In genomic region chr9:21165952-21166451, GRCm38 (mm10) we compare ENCODE assay signal across 8 mouse cellular contexts. TPM values are rescaled to one million over a fixed set of nuclear protein-coding genes. Genes with fewer than 3 reads are reported as not detected.
DNase-seq lines count a peak whose midpoint lies in the region; ATAC-seq and TF ChIP-seq lines count a peak whose summit lies in the region.

No protein-coding gene starts in this region.

- H3K4me1 ChIP-seq in forebrain, embryonic 16.5 days (replicated peaks; ENCODE audit: control insufficient read depth, insufficient read depth, low read length) = peaks cover 30% of the 10 kb centered on the region
- 0 out of 2 replicates have a peak, but pooled peaks cover 9% of the 10 kb centered on the region for H3K4me1 ChIP-seq in intestine, postnatal 0 days (replicated peaks; ENCODE audit: control insufficient read depth, insufficient read depth, low read length)
- H3K4me1 ChIP-seq in liver, embryonic 15.5 days (replicated peaks) = peaks cover 70% of the 10 kb centered on the region

- H3K36me3 ChIP-seq in forebrain, embryonic 16.5 days (ENCODE audit: control insufficient read depth, insufficient read depth) = no peaks in the 10 kb centered on the region
- no peaks in the 10 kb centered on the region for H3K36me3 ChIP-seq in intestine, postnatal 0 days (ENCODE audit: control insufficient read depth, insufficient read depth)
- no peaks in the 10 kb centered on the region for H3K36me3 ChIP-seq in liver, embryonic 15.5 days (replicated peaks)

- peak; percentile 80 for TF ChIP-seq CTCF in intestine, postnatal 0 days (IDR thresholded peaks at IDR 0.05; ENCODE audit: low read depth)

- peak overlapping the region; percentile 73 for H3K4me2 ChIP-seq in forebrain, embryonic 16.5 days (ENCODE audit: low read length)
- H3K4me2 ChIP-seq in intestine, postnatal 0 days (replicated peaks; ENCODE audit: low read depth) = peak overlapping the region; percentile 83
- H3K4me2 ChIP-seq in liver, embryonic 15.5 days = peak overlapping the region; percentile 73

- peak overlapping the region; percentile 58 for H3K4me3 ChIP-seq in forebrain, embryonic 16.5 days (replicated peaks; ENCODE audit: low read length)
- H3K4me3 ChIP-seq in intestine, postnatal 0 days (ENCODE audit: low read depth, low read length) = peak overlapping the region; percentile 50
- H3K4me3 ChIP-seq in liver, embryonic 15.5 days (replicated peaks) = peak overlapping the region; percentile 50

- H3K9ac ChIP-seq in forebrain, embryonic 16.5 days (replicated peaks; ENCODE audit: low read depth, low read length) = peak overlapping the region; percentile 55
- H3K9ac ChIP-seq in intestine, postnatal 0 days (ENCODE audit: low read depth, low read length) = peak overlapping the region; percentile 43
- H3K9ac ChIP-seq in liver, embryonic 15.5 days = peak overlapping the region; percentile 15; the same call in 1 of the 2 replicates

- no peak overlapping the region for H3K27ac ChIP-seq in forebrain, embryonic 16.5 days (ENCODE audit: low read length)
- H3K27ac ChIP-seq in intestine, postnatal 0 days (ENCODE audit: low read depth, low read length) = 0 out of 2 replicates have a peak overlapping the region, but pooled peaks have one; percentile 36
- H3K27ac ChIP-seq in liver, embryonic 15.5 days (replicated peaks) = no peak overlapping the region

- DNase-seq in heart, adult 11 months = peak; percentile 97
- DNase-seq in heart, adult 8-10 months (ENCODE audit: low spot score) = no peak
- DNase-seq in NIH3T3 (ENCODE audit: low read depth) = peak; percentile 74
- DNase-seq in retina, postnatal 1 day = peak; percentile 64
- no peak for DNase-seq in ovary, postnatal 14 days (ENCODE audit: low spot score)

- H3K27me3 ChIP-seq in forebrain, embryonic 16.5 days (replicated peaks; ENCODE audit: control insufficient read depth, insufficient read depth, low read length) = peaks cover 44% of the 10 kb centered on the region
- peaks cover 38% of the 10 kb centered on the region for H3K27me3 ChIP-seq in intestine, postnatal 0 days (replicated peaks; ENCODE audit: control insufficient read depth, insufficient read depth, low read length)
- peaks cover 65% of the 10 kb centered on the region for H3K27me3 ChIP-seq in liver, embryonic 15.5 days

- no peak for ATAC-seq in forebrain, embryonic 16.5 days
- no peak for ATAC-seq in intestine, postnatal 0 days
- ATAC-seq in liver, embryonic 15.5 days (ENCODE audit: insufficient read depth) = no peak

- no peaks in the 10 kb centered on the region for H3K9me3 ChIP-seq in forebrain, embryonic 16.5 days (ENCODE audit: control insufficient read depth, low read length)
- no peaks in the 10 kb centered on the region for H3K9me3 ChIP-seq in intestine, postnatal 0 days (ENCODE audit: control insufficient read depth)
- H3K9me3 ChIP-seq in liver, embryonic 15.5 days (replicated peaks) = no peaks in the 10 kb centered on the region

- 2% methylated on average over 47 of the region's 47 CpGs for WGBS in forebrain, embryonic 16.5 days
- WGBS in intestine, postnatal 0 days = 2% methylated on average over 42 of the region's 47 CpGs
- under 1% methylated on average over 47 of the region's 47 CpGs for WGBS in liver, embryonic 15.5 days (ENCODE audit: insufficient replicate concordance)

RNA-seq across cellular contexts. Expression of gene Pde4a, which starts 0.5 kb away (rescaled TPM):
- 10 to 100 TPM; 48.5 to 75.4 (median 62.1) TPM for total RNA-seq in heart, adult 8-10 months (2022)
- 24.9 and 32.0 TPM in 2 replicates for polyA plus RNA-seq in forebrain, embryonic 16.5 days (2015; fragmentation: Nextera tagmentation; extraction: Ambion mirVana)
- polyA plus RNA-seq in intestine, postnatal 0 days (2015; fragmentation: Nextera tagmentation; extraction: Ambion mirVana) = 2.8 and 3.5 TPM in 2 replicates
- polyA plus RNA-seq in liver, embryonic 15.5 days (2015; fragmentation: Nextera tagmentation; extraction: Ambion mirVana) = 1.7 and 1.8 TPM in 2 replicates

RNA-seq across cellular contexts. Expression of gene Cdc37, which starts 16.2 kb away (rescaled TPM):
- 100 to 1,000 TPM; 138 to 170 (median 157) TPM for total RNA-seq in heart, adult 8-10 months (2022)
- polyA plus RNA-seq in forebrain, embryonic 16.5 days (2015; fragmentation: Nextera tagmentation; extraction: Ambion mirVana) = 213 and 234 TPM in 2 replicates
- polyA plus RNA-seq in intestine, postnatal 0 days (2015; fragmentation: Nextera tagmentation; extraction: Ambion mirVana) = 113 and 115 TPM in 2 replicates
- 115 and 122 TPM in 2 replicates for polyA plus RNA-seq in liver, embryonic 15.5 days (2015; fragmentation: Nextera tagmentation; extraction: Ambion mirVana)

RNA-seq across cellular contexts. Expression of gene Tyk2, which starts 35.0 kb away (rescaled TPM):
- total RNA-seq in heart, adult 8-10 months (2022) = 1 to 10 TPM; 8.6 to 9.1 (median 8.7) TPM
- polyA plus RNA-seq in forebrain, embryonic 16.5 days (2015; fragmentation: Nextera tagmentation; extraction: Ambion mirVana) = 10.4 and 13.7 TPM in 2 replicates
- polyA plus RNA-seq in intestine, postnatal 0 days (2015; fragmentation: Nextera tagmentation; extraction: Ambion mirVana) = 8.0 and 9.2 TPM in 2 replicates
- 7.4 and 8.8 TPM in 2 replicates for polyA plus RNA-seq in liver, embryonic 15.5 days (2015; fragmentation: Nextera tagmentation; extraction: Ambion mirVana)

Comparison
In these comparisons a context has a peak if more than half of its experiments do, and no peak if none do; other contexts are left out.
1. DNase-seq: peak in heart, adult 11 months (single experiment), NIH3T3 (single experiment) and retina, postnatal 1 day (single experiment); none in heart, adult 8-10 months (single experiment) and ovary, postnatal 14 days (single experiment).
2. Peak in every context shown above with its lines, with median percentiles within 50 percentile points of each other: H3K4me2 ChIP-seq, H3K4me3 ChIP-seq and H3K9ac ChIP-seq.